Mouse (Mus musculus) brain, embryonic 14.5 days (tissue): ENCODE results near the gene Chmp2a.

Source experiments
- CTCF ChIP-seq: fragments of 200-500 bp; IDR thresholded peaks from 2 replicates; pipeline ENCODE4 v1.5.1; 2012; ENCODE audit warnings: inconsistent platforms, mild to moderate bottlenecking, moderate library complexity, borderline replicate concordance; ENCODE audit not compliant: insufficient read depth, insufficient read length; ENCODE audit errors: extremely low read depth
- POLR2A ChIP-seq: fragments of 200-500 bp; IDR thresholded peaks from 2 replicates; pipeline ENCODE4 v1.6.1; 2012; ENCODE audit warnings: mild to moderate bottlenecking, inconsistent platforms, borderline replicate concordance; ENCODE audit not compliant: poor library complexity, insufficient read depth, insufficient read length, severe bottlenecking; ENCODE audit errors: extremely low read depth

DNA sequence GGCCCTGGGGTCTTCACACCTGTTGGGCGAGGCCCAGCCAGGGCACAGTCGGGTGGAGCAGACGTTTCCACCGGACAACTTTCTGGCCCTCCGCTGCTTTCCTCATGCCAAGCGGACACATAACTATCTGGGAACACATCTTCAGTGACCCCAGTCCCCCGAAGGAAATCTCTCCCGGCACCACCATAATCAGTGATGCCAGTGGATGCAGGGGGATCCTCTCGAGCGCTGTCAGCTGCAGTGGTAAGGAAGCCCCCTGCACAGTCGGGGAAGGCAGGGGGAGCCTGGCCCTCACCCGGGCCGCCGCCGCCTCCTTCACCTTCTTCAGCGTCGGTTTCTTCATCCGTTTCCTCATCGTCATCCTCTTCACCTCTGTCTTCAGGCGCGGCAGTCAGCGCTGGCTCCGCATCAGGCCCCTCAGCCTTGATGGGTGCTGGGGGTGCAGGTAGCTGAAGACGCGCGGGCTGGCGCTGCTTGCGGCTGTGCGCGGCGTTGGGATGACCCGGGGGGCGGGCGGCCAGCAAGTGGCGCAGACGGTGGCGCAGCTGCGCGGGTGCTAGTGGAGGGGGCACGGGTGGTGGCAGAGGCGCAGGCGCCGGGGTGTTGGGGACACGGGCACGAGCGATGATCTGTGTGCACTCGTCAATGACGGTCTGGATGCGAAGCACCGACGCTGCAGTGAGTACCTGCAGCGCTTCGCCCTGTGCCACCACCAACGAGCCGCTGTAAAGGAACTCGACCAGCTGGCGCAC lies 27.1 kb downstream of the Chmp2a start:
- TF ChIP-seq CTCF (no peak), POLR2A (no peak)
